Mouse (Mus musculus) spleen, embryonic (tissue): ENCODE data around the gene Gng2.

Experiments used
- CTCF ChIA-PET: fragments of 350-600 bp; sonication (Branson Sonifier 250); formaldehyde crosslinking; loops from one replicate; lab custom pipeline; 2022; lab: Charles Lee

The Gng2 gene

DNA sequence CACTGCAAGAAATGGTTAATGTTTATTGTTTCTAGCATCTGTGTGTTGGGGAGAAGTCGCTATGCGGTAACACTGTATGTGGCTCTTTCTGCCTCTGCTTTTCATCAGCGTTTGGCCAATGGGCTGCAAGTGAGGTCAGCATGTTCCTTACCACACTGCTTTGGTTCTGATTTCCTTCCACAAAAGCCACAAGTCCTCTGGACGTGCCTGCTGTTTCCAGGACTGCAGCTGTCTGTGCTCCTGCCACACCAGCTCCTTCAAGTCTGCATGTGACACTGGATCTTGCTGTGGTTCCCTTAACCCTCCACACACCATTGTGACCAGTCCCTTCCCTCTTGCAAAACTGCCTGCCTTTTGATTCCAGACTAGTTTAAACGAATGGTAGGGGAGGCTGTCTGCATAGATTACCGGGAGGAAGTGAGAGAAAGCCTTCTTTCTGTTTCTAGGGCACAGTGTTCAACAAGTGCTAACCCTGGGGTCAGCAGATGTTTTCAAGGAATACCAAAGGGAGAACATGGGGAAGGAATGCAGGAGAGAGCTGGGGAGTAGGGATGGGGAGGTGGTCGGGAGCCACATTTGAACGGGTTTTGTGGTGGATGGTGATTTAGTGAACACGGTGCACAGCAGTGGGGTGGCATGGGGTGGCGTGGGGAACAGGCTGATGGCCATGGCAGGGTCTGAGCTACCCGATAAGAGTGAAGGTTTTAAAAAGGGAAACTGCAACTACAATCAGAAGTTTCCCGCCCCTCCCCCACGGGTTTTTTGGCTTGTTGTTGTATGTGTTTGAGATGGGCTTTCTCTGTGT is 7.9 kb upstream of the Gng2 start:
- CTCF ChIA-PET: interaction anchor here (0.7 kb wide), 1 partner anchor 36 kb away, joined by 3 read pairs; no protein-coding TSS in a partner anchor

GRCm38 (mm10) chr14:19976421-19977270 is 781 bp downstream of the Gng2 start:
- CTCF ChIA-PET: interaction anchor here (0.7 to 0.9 kb wide), 4 partner anchors 71 to 202 kb away, joined by 3 to 4 read pairs (median 4); no protein-coding TSS in a partner anchor

GRCm38 (mm10) chr14:19974978-19975493 is 2.4 kb downstream of the Gng2 start:
- CTCF ChIA-PET: interaction anchor here (0.5 to 0.8 kb wide), 3 partner anchors 9 to 143 kb away, joined by 3 to 4 read pairs (median 3); no protein-coding TSS in a partner anchor

GRCm38 (mm10) chr14:19974429-19974828 is 3.0 kb downstream of the Gng2 start:
- CTCF ChIA-PET: interaction anchor here (0.5 kb wide), 1 partner anchor 144 kb away, joined by 4 read pairs; no protein-coding TSS in a partner anchor

- CTCF ChIA-PET: interaction anchor here (0.6 kb wide), 1 partner anchor 21 kb away, joined by 3 read pairs; no protein-coding TSS in a partner anchor
Observed at GRCm38 (mm10) chr14:19972316-19973029, 5.0 kb downstream of the Gng2 start.

GRCm38 (mm10) chr14:19970845-19971244 is 6.6 kb downstream of the Gng2 start:
- CTCF ChIA-PET: interaction anchor here (1.0 kb wide), 1 partner anchor 16 kb away, joined by 4 read pairs; no protein-coding TSS in a partner anchor

DNA sequence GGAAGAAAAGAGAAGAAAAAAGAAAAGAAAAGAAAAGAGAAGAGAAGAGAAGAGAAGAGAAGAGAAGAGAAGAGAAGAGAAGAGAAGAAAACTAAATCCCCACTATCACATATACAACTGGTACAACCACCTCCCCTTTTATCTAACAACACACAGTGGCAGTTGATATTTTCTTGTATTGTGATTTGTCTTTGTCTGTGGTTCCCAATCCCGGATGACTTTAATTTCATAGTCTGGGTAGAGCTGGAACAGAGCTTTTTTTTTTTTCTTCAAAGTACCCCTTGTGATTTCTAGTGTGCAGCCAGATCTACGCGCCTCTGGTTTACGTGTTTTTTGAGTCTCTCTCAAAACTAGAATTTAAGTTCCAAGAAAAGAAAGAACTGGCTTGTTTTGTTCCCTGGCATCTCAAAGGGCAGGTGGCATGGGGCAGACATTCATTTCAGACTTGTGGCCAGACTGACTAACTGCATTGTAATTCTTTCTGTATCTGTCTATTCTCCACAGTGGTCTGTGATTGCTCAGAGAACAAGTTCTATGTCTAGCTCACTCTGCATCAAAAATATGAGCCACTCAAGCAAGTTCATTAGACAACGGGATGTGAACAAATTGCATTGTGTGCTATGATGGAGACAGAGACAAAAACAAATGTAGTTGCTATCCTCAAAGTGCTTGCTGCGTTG is 7.2 kb downstream of the Gng2 start:
- CTCF ChIA-PET: no interaction called here

- CTCF ChIA-PET: no interaction called here
Observed at GRCm38 (mm10) chr14:19969566-19969965, 7.9 kb downstream of the Gng2 start.

- CTCF ChIA-PET: interaction anchor here (0.7 kb wide), 1 partner anchor 1104 kb away, joined by 3 read pairs; no protein-coding TSS in a partner anchor
Observed at GRCm38 (mm10) chr14:19969011-19969521, 8.4 kb downstream of the Gng2 start.

DNA sequence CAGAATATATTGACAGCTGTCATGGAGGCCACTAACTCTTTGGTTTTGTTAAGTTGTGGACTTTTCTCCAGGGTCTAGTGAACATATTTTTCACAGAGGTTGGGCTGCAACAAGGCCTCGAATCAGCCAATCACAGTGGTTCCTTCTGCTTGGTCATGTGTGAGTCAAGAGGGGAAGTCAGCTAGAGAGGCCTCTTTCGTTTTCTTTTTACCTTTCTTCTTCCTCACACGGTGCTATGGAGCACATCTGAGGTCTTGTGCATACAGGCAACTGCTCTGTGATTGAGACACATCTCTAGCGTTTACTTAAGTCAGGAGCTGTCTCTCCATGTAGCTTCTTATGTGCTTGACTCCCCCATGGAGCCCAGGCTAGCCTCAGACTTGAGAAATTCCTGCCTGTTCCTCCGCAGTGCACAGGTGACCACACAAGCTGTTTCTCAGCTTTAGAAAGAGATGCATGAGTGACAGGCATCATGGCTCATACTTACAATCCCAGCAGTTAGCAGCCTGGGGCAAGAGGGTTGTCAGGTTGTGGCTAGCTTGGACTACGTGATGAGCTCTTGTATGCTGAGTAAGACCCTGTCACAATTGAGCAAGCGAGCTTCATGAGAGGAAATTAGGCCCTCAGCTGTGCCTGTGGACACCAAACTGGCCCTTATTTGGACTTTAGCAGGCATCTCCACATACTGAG is 9.0 kb downstream of the Gng2 start:
- CTCF ChIA-PET: interaction anchor here (0.7 to 1.0 kb wide), 2 partner anchors 14 to 1105 kb away, joined by 3 read pairs; no protein-coding TSS in a partner anchor

DNA sequence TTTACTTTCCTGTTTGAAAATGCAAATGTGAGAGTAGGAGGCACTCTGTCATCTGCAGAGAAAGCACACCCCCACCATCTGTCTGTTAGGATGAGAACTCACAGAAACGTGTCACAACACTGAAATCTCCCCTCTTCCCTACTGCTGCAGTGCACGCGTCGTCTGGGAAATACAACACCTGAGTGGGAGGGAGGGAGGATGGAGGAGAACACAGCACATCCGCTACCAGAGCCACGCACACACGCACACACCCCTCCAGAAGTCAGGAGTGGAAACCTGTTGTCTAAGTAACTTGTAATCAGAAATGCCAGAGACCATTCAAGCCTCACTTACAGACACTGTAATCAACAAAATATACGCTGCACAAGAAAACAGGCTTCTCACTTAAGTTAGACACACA is 9.9 kb downstream of the Gng2 start:
- CTCF ChIA-PET: interaction anchor here (1.0 kb wide), 1 partner anchor 15 kb away, joined by 3 read pairs; no protein-coding TSS in a partner anchor

GRCm38 (mm10) chr14:19963961-19964505 is 13.4 kb downstream of the Gng2 start:
- CTCF ChIA-PET: interaction anchor here (0.6 kb wide), 1 partner anchor 46 kb away, joined by 5 read pairs; no protein-coding TSS in a partner anchor

DNA sequence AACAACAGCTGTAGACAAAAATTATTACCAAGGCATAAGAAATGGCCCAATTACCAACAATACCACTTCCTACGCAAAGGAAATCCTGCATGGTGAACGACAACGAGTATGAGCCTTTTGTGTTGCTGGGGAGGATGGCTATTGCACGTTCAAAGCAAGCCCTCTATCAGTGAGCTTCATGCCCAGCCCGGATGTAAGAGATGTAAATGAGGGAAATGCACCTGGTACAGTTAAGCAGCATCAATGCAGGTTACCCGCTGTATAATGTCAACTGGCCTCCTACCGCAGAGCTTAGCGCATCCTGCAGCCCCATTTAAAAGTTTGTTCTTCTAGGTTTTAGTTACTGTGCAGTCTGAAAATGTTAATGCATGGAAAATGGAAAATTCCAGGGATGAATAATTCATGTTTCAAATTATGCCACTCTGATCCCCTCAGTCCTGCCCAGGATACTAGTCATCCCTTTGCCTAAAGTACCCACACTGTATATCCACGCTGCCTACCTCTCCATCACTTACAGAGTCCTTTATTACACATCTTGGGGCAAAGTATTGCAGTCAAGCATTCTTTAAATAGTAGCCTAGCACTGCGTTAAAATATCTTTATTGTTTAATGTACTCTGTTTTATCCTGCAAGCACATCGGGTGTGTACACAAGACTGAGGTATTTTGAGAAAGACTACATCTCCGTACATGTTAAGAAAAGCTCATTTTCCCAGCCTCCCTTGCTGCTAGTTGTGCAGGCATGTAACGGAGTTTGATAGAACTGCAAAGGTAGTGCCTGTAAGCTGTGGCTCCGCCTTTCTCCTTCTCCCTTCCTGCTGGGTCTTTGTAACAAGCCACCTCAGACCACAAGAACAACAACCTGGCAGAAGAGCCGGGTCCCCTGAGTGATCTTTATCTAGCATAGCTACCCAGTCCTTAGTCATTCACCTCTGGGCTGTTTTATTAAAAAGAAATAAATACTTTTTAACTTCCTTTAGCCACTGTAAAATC is 15.2 kb downstream of the Gng2 start:
- CTCF ChIA-PET: no interaction called here

GRCm38 (mm10) chr14:19959860-19960259 is 17.6 kb downstream of the Gng2 start:
- CTCF ChIA-PET: no interaction called here

DNA sequence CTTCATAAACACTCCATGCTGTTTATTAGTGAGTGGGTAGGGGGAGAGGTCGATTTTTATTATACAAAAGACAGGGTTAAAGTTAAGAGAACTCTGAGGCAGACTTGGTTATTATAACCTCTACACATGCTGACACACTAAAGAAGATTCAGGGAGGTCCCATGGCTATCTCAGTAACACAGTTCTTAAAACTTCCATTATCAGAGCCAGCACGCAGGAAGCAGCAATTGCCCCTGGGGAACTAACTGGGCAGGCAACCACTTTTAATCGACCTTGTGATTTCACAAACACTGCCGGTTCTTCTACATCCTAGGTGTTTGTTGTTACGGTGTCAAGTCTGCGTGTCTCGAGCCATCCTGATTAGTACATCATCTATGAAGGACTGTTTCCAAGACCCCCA is 22.4 kb downstream of the Gng2 start:
- CTCF ChIA-PET: no interaction called here

DNA sequence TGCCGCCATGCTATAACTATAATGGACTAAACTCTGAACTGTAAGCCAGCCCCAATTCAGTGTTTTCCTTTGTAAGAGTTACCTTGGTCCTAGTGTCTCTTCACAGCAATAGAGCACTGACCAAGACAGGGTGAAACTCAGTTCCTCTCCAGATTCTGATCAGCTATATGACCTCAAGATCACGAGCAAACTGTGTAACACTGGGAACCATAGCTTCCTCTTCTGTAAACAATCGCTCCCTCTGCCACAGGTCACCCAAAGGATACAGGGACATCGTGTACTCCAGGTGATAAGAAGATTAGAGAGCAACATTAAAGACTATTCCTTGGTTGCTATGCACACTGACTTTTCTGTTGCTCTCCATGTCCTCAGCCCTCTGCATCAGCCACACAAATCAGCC is 26.6 kb downstream of the Gng2 start:
- CTCF ChIA-PET: no interaction called here

DNA sequence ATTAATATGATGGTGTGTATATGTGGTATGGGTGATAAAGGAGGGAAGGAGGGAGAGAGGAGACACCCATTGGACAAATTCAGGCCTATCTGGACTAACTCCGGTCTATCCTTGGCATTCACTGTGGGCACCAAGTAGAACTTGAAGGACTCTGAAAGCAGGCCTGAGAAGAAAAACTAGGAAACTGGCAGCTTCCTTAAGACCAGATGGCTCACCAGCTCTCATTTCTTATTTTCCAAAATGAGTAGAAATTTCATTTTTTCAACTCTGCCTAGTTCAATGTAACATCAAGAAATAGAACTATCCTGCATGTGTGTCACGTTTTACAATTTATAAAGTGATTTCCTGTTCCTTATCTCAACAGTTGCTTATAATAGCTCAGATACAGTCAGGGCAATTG is 28.0 kb downstream of the Gng2 start:
- CTCF ChIA-PET: interaction anchor here (0.6 kb wide), 1 partner anchor 34 kb away, joined by 3 read pairs; no protein-coding TSS in a partner anchor

DNA sequence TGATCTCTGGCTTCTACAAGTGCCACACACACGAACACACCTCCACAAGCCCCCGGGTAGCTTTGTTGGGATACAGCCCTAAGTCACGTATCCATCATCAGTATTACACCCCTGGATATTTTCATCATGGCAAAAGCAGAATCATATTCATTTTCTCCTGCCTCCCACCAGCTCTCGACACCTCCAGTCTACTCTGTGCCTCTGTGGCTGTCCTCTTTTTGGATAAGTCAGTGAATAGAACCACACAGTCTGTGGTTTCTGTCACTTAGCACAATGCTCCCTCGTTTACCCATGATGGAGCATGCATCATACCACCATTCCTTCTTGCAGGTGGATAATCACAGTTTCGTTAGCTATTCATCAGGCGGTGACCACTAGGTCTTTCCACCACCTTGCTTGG is 31.2 kb downstream of the Gng2 start:
- CTCF ChIA-PET: no interaction called here
